Mouse (Mus musculus): ENCODE data around the gene Mrgprb2. TPM values are rescaled to one million over a fixed set of nuclear protein-coding genes. Genes with fewer than 3 reads are reported as not detected.

The Mrgprb2 gene
- total RNA-seq (2023) = not detected

GRCm38 (mm10) chr7:48557986-48558385 is at the start of gene Mrgprb2:
Gene Mrgprb2, minus strand, starts transcription at chr7:48558086.

Other genes starting within 250 kb of the Mrgprb2 start
- not detected for gene Mrgprb8, start 169.6 kb downstream of the Mrgprb2 start, total RNA-seq (2023)
- not detected for gene Mrgprb1, start 101.7 kb downstream of the Mrgprb2 start, total RNA-seq (2023)
- not detected for gene Mrgprx2, start 58.8 kb downstream of the Mrgprb2 start, total RNA-seq (2023)
- not detected for gene Mrgprb3, start 85.7 kb upstream of the Mrgprb2 start, total RNA-seq (2023)
- gene Zdhhc13, start 230.9 kb upstream of the Mrgprb2 start, total RNA-seq (2023) = 10 to 100 TPM; 18.0 to 18.1 TPM

Measured in neutrophil, adult 83 days (primary cell).